Mouse (Mus musculus): ENCODE measurements at regions not wholly inside any gene's neighbourhood (a gene's known extent, or its start where the extent isn't known, plus 50 kb on each side); places are given as distances from the start of the nearest gene placed in this dataset.

DNA sequence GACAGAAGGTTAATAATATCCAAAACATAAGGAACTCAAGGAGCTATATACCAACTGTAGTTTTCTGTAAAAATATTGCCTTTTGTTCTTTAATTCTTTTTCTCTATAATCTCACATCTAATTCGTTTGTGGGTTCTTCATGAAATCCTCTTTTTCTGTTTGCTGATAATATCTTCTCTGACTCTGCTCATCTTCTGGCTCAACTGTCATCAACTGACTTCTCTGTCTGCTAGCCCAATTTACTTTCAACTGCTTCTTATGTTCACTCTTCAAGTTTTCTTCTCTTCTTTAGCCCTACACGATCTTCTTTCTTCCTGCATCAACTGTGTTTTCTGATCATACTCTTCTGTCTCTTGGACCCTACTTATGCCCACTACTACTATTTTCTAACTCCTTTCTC is 453.6 kb upstream of the Nova1 start:
- Histone ChIP-seq H3K79me2 (ENCODE audit: control insufficient read depth, insufficient read depth) (no peaks in the 10 kb centered on the region), H3K4me3 (no peak overlapping the region), H3K4me2 (ENCODE audit: low read depth) (no peak overlapping the region), H3K36me3 (ENCODE audit: control insufficient read depth, insufficient read depth) (no peaks in the 10 kb centered on the region), H3K27me3 (ENCODE audit: control insufficient read depth, insufficient read depth, insufficient read length) (no peaks in the 10 kb centered on the region), H3ac (ENCODE audit: control insufficient read depth, insufficient read length) (no peak overlapping the region)
- TF ChIP-seq E2F4 (IDR thresholded peaks at IDR 0.05; ENCODE audit: insufficient read depth) = no peak
- TF ChIP-seq POLR2AphosphoS2 (IDR thresholded peaks at IDR 0.05; ENCODE audit: insufficient read length, low read depth) = no peak
- TF ChIP-seq POLR2A (IDR thresholded peaks at IDR 0.05; ENCODE audit: insufficient read length, low read depth) = no peak
- no peak for TF ChIP-seq USF1 (IDR thresholded peaks at IDR 0.05; ENCODE audit: low read depth)
- no peak for TF ChIP-seq TCF3 (IDR thresholded peaks at IDR 0.05; ENCODE audit: insufficient read length, low read depth)
- TF ChIP-seq MAX (IDR thresholded peaks at IDR 0.05; ENCODE audit: low read depth) = no peak
- TF ChIP-seq REST (IDR thresholded peaks at IDR 0.05; ENCODE audit: insufficient read depth, insufficient read length) = no peak
- TF ChIP-seq SRF (IDR thresholded peaks at IDR 0.05; ENCODE audit: control insufficient read depth, insufficient read length, low read depth) = no peak
- TF ChIP-seq MYOG (IDR thresholded peaks at IDR 0.05; ENCODE audit: control insufficient read depth in 1 of 3, insufficient read depth in 1 of 3, insufficient read length in 2 of 3, low read depth in 2 of 3) = no peak
- no peak for TF ChIP-seq MYOD1 (IDR thresholded peaks at IDR 0.05; ENCODE audit: control insufficient read depth in 1 of 3, insufficient read length in 2 of 3, low read depth in 2 of 3)
- TF ChIP-seq TCF12 (IDR thresholded peaks at IDR 0.05; ENCODE audit: insufficient read depth, poor library complexity, severe bottlenecking) = no peak
- TF ChIP-seq CEBPB (IDR thresholded peaks at IDR 0.05; ENCODE audit: insufficient read depth, poor library complexity, severe bottlenecking) = no peak

GRCm38 (mm10) chr12:47264118-47264517 is 445.4 kb upstream of the Nova1 start:
- Histone ChIP-seq H3ac (ENCODE audit: control insufficient read depth, insufficient read length) (no peak overlapping the region), H3K4me2 (ENCODE audit: low read depth) (no peak overlapping the region), H3K79me2 (ENCODE audit: control insufficient read depth, insufficient read depth) (no peaks in the 10 kb centered on the region), H3K36me3 (ENCODE audit: control insufficient read depth, insufficient read depth) (no peaks in the 10 kb centered on the region), H3K4me3 (no peak overlapping the region), H3K27me3 (ENCODE audit: control insufficient read depth, insufficient read depth, insufficient read length) (no peaks in the 10 kb centered on the region)
- TF ChIP-seq MAX (IDR thresholded peaks at IDR 0.05; ENCODE audit: low read depth) (no peak), MYOG (IDR thresholded peaks at IDR 0.05; ENCODE audit: control insufficient read depth in 1 of 3, insufficient read depth in 1 of 3, insufficient read length in 2 of 3, low read depth in 2 of 3) (no peak), TCF12 (IDR thresholded peaks at IDR 0.05; ENCODE audit: insufficient read depth, poor library complexity, severe bottlenecking) (no peak), MYOD1 (IDR thresholded peaks at IDR 0.05; ENCODE audit: control insufficient read depth in 1 of 3, insufficient read length in 2 of 3, low read depth in 2 of 3) (no peak), TCF3 (IDR thresholded peaks at IDR 0.05; ENCODE audit: insufficient read length, low read depth) (no peak), USF1 (IDR thresholded peaks at IDR 0.05; ENCODE audit: low read depth) (no peak)

- H3K4me2 ChIP-seq (ENCODE audit: low read depth) = no peak overlapping the region
- H3K27me3 ChIP-seq (ENCODE audit: control insufficient read depth, insufficient read depth, insufficient read length) = no peaks in the 10 kb centered on the region
- no peak overlapping the region for H3ac ChIP-seq (ENCODE audit: control insufficient read depth, insufficient read length)
- TF ChIP-seq MYOG (IDR thresholded peaks at IDR 0.05; ENCODE audit: control insufficient read depth in 1 of 3, insufficient read depth in 1 of 3, insufficient read length in 2 of 3, low read depth in 2 of 3) (no peak), MYOD1 (IDR thresholded peaks at IDR 0.05; ENCODE audit: control insufficient read depth in 1 of 3, insufficient read length in 2 of 3, low read depth in 2 of 3) (no peak), SRF (IDR thresholded peaks at IDR 0.05; ENCODE audit: control insufficient read depth, insufficient read length, low read depth) (no peak), USF1 (IDR thresholded peaks at IDR 0.05; ENCODE audit: low read depth) (no peak), POLR2A (IDR thresholded peaks at IDR 0.05; ENCODE audit: insufficient read length, low read depth) (no peak), TCF3 (IDR thresholded peaks at IDR 0.05; ENCODE audit: insufficient read length, low read depth) (no peak)
- no peak overlapping the region for H3K4me3 ChIP-seq
- H3K79me2 ChIP-seq (ENCODE audit: control insufficient read depth, insufficient read depth) = no peaks in the 10 kb centered on the region
- no peaks in the 10 kb centered on the region for H3K36me3 ChIP-seq (ENCODE audit: control insufficient read depth, insufficient read depth)
Measured at GRCm38 (mm10) chr12:47263408-47263807, 444.7 kb upstream of the Nova1 start.

GRCm38 (mm10) chr12:47252306-47252705 is 433.6 kb upstream of the Nova1 start:
- no peak overlapping the region for H3ac ChIP-seq (ENCODE audit: control insufficient read depth, insufficient read length)
- no peaks in the 10 kb centered on the region for H3K27me3 ChIP-seq (ENCODE audit: control insufficient read depth, insufficient read depth, insufficient read length)
- H3K4me3 ChIP-seq = no peak overlapping the region
- no peak for TF ChIP-seq MYOG (IDR thresholded peaks at IDR 0.05; ENCODE audit: control insufficient read depth in 1 of 3, insufficient read depth in 1 of 3, insufficient read length in 2 of 3, low read depth in 2 of 3)
- H3K79me2 ChIP-seq (ENCODE audit: control insufficient read depth, insufficient read depth) = no peaks in the 10 kb centered on the region
- no peaks in the 10 kb centered on the region for H3K36me3 ChIP-seq (ENCODE audit: control insufficient read depth, insufficient read depth)
- no peak overlapping the region for H3K4me2 ChIP-seq (ENCODE audit: low read depth)

DNA sequence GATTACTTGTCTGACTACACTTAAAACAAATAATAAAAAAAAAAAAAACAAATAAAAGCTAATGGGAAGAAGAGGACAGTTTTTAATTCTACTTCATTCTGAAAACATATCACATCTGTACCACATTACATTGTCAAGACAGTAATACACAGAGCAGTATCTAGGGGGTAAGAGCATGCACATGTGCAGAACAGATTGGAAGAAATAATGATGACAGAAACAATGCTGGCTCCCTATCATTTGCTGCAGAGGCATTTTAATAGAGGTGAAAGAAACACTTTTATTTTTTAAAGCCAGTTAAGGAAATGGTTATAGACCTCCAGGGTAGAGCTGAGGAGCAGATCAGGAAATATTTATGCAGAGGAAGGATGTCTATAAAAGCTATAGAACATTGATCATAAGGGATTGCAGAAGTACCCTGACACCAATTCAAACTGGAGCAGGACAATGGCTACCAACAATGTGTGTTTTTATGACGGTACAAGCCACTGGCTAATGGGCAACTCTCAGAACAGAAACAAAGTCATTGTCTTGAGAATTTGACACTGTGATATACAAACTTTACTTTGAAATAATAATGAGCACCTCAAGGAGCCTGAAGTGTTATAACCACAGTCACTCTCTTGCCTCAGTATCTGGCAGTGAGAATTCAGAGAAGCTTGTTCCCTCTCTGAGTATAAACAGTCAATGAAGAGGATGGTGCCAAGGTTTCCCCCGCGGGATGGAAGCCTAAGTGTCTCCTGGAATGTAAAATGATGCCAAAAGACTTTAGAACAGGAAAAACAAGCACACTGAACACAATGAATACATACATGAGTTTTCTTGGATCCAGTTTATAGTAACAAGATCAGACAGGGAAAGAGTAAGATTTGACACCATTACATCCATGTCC is 425.1 kb upstream of the Nova1 start:
- no peak for TF ChIP-seq MAX (IDR thresholded peaks at IDR 0.05; ENCODE audit: low read depth)
- no peak for TF ChIP-seq MYOD1 (IDR thresholded peaks at IDR 0.05; ENCODE audit: control insufficient read depth in 1 of 3, insufficient read length in 2 of 3, low read depth in 2 of 3)
- TF ChIP-seq POLR2AphosphoS2 (IDR thresholded peaks at IDR 0.05; ENCODE audit: insufficient read length, low read depth) = no peak
- no peak for TF ChIP-seq TCF3 (IDR thresholded peaks at IDR 0.05; ENCODE audit: insufficient read length, low read depth)
- TF ChIP-seq TCF12 (IDR thresholded peaks at IDR 0.05; ENCODE audit: insufficient read depth, poor library complexity, severe bottlenecking) = no peak
- TF ChIP-seq USF1 (IDR thresholded peaks at IDR 0.05; ENCODE audit: low read depth) = no peak
- TF ChIP-seq E2F4 (IDR thresholded peaks at IDR 0.05; ENCODE audit: insufficient read depth) = no peak
- TF ChIP-seq REST (IDR thresholded peaks at IDR 0.05; ENCODE audit: insufficient read depth, insufficient read length) = no peak
- no peak for TF ChIP-seq CEBPB (IDR thresholded peaks at IDR 0.05; ENCODE audit: insufficient read depth, poor library complexity, severe bottlenecking)
- no peak for TF ChIP-seq MYOG (IDR thresholded peaks at IDR 0.05; ENCODE audit: control insufficient read depth in 1 of 3, insufficient read depth in 1 of 3, insufficient read length in 2 of 3, low read depth in 2 of 3)
- no peak for TF ChIP-seq POLR2A (IDR thresholded peaks at IDR 0.05; ENCODE audit: insufficient read length, low read depth)
- TF ChIP-seq SRF (IDR thresholded peaks at IDR 0.05; ENCODE audit: control insufficient read depth, insufficient read length, low read depth) = no peak
- H3K4me3 ChIP-seq = no peak overlapping the region
- no peak overlapping the region for H3ac ChIP-seq (ENCODE audit: control insufficient read depth, insufficient read length)
- no peaks in the 10 kb centered on the region for H3K27me3 ChIP-seq (ENCODE audit: control insufficient read depth, insufficient read depth, insufficient read length)
- H3K36me3 ChIP-seq (ENCODE audit: control insufficient read depth, insufficient read depth) = no peaks in the 10 kb centered on the region
- no peaks in the 10 kb centered on the region for H3K79me2 ChIP-seq (ENCODE audit: control insufficient read depth, insufficient read depth)
- H3K4me2 ChIP-seq (ENCODE audit: low read depth) = no peak overlapping the region
